Mouse (Mus musculus) spleen, postnatal 4 days (tissue): Measurements from ENCODE around the gene Rmnd5a.

ENCODE experiments used
- DNase-seq, 2 experiments: peaks; one replicate each; pipeline ENCODE4 v3.0.0; 2022; ENCODE audit warnings: low spot score in 2 of 2

Rmnd5a gene

DNA sequence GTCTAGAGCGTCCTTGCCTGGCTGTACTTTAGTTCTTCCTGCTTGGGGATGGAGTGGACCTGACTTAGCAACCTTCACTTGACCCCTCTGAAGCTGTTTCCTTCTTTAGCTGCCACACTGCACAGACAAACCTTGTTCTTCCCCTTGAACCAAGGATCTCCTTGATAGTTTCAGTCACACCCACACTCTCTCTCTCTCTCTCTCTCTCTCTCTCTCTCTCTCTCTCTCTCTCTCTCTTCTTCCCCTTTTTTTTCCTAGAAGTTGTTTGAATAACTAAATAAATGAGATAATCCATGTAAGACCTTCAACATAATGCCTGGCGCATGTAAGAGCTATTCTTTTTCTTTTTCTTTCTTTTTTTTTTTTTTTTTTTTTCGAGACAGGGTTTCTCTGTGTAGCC, 1.7 kb upstream of the Rmnd5a start:
- no peak for DNase-seq

DNA sequence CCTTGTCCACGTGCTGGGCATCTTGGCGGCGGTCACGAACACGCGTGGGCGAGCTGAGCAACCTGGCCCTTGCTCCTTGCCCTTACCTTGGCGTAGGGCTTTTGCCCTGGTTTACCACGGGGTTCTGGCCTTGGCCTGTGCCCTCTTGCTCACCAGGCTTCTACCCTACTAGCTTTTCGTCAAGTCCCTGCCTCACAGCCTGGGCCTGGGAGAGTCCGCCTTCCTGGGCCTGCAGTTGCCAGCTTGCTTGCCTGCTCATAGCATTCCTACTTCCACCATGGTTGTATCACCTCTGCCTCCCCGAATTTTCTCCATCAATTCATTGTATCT, 779 bp upstream of the Rmnd5a start:
- DNase-seq: no peak

DNA sequence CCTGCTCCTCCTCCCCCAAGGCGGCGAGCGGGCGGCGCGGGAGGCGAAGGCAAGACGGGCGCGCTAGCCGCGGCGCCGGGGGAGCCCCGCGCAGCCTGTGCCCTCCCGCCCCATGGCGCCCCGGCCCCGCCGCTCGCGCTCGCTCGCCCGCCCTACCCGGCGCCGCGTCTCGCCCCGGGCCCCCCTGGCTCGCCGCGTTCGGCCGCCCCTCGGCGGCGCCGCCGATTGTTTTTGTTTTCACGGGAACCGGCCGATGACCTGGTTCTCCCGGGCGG, 283 bp downstream of the Rmnd5a start:
- DNase-seq: no peak

DNA sequence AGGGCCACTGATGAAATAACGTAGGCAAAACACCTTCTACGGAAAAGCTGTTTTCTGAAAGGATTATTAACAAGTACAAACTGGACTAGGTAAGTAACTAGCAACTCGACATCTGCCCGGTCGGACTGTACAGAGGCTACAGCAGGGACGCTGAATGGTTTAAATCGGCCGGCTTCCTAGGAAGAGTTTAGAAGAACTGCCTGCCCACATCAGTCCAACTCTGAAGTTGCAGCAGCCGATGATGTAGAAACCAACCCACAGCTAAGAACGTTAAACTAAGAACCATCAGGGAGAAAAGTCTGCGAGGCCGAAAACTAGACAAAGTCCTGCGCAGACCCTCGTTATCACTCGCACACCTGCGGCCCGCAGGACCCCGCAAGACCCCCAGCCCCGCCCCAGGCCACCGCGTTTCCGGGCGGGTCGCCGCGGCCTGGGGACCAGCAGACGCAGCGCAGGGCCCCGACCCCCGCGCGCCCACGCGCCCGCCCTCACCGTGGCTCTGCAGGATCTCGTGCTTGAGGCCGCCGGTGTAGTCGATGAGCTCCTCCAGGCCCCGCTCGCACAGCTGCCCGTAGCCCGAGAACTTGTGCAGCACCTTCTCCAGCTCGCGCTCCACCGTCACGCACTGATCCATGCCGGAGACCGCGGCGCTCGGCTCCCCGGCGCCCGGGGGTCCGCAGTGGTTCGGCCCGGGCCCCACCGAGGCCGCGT, 776 bp downstream of the Rmnd5a start:
- DNase-seq: peak; percentile 59 to 85

DNA sequence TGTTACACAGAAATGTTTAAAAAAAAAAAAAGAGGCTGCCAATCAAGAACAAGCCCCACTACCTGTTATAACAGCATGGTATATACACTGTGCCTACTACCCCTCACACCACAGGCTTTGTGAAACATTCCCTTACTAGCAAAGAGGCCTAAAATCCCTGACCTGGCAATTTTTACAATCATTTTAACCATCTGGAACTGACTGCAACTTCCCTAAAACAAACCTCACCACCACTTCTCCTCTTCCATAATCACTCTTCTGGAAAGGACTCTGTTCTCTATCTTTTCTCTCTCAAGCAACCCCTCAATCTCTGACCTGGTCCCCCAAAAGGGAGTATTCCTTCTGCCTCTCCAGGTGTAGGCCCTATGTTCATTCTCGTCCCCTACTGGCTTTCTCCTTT, 2.4 kb downstream of the Rmnd5a start:
- DNase-seq: no peak

- DNase-seq: no peak
These were observed 12.3 kb downstream of the Rmnd5a start for GRCm38 (mm10) chr6:71427996-71428725.

- no peak for DNase-seq
These were observed 14.8 kb downstream of the Rmnd5a start for GRCm38 (mm10) chr6:71425681-71426080.

DNA sequence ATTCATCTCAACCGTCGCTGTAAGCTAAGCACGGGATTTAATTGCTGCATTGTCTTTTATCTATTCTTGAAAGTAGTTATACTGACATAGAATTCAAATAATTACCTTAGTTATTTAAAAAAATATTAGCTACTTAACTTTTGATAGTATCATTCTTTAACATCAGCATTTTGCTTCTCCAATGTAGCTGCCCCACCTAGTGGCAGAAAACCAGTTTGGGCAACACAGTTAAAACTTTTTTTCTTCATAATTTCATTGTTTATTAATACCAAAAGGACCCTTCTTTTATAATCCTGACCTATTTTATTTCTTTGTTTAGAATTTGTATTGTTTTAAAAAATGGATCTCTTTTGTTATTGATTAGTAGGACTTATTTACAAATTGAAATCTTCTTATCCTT, 17.3 kb downstream of the Rmnd5a start:
- DNase-seq: no peak

DNA sequence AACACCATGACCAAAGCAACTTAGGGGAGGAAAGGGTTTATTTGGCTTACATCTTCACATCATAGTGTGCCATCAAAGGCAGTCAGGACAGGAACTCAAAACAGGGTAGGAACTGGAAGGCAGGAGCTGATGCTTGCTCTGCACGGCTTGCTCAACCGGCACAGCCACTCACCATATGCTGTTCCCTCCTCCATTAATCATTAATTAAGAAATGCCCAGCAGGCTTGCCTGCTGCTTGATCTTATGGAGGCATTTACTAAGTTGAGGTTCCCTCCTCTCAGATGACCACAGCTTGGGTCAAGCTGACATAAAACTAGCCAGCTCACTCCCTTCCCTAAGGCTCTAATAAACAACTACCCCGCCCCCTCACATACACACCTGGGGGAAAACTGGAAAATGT, 18.3 kb downstream of the Rmnd5a start:
- DNase-seq: no peak

GRCm38 (mm10) chr6:71420848-71421247, 19.6 kb downstream of the Rmnd5a start:
- DNase-seq: no peak

- no peak for DNase-seq
These were observed 21.6 kb downstream of the Rmnd5a start for GRCm38 (mm10) chr6:71418874-71419273.

DNA sequence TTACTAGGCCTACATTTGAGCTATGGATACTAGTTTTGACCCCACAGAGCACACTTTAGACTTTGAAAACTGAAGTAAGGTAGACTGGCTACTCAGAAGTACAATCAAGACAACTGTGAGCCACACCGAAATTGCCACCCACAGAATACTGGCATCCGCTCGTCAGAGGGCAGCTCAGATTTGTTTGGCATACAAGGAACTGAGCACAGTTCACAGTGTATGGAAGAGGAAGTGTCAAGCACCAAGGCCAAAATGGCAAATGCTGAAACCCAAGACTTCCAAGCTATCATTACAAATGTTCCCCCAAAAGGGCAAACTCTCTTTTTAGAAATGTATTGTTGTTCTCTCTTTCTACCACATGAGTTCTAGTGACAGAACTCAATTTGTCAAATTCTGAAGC, 25.0 kb downstream of the Rmnd5a start:
- no peak for DNase-seq

DNA sequence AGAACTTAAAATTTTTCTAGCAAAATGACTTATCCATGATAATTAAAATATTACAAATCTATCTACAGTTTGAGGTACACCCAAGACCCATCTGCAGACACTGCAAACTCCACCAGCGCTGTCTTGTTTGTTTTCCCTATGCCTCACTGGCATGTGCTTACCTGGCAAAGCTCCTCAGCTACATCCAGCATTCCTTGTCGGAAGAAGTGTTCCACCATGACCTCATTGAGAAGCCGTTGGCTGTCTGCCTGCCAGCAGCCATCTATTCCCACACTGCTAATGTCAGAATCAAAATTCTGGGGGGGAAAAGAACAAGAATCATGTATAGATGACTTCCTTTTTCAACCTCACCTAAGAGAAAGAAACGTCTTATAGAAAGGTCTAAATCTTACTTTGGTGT, 25.8 kb downstream of the Rmnd5a start:
- no peak for DNase-seq

- DNase-seq: no peak
These were observed 41.4 kb downstream of the Rmnd5a start for GRCm38 (mm10) chr6:71398829-71399609.

DNA sequence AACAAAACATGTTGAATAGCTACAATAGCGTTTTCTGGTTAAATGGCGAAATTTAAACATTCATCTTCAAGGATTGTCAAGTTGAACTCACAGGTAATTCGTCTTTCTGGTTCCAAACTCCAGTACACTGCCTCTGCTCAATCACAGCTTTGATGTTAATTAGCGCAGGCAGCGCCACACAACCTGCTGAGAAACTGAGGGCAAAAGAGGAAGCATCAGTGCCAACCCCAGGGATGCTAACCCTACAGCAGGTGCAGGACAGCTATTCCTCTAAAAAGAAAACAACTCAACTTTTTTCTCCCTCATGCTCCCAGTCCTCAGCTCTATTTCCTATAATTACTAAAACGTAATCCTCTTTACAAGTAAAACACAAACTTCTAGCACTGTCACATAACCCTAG, 43.7 kb downstream of the Rmnd5a start:
- DNase-seq: no peak

DNA sequence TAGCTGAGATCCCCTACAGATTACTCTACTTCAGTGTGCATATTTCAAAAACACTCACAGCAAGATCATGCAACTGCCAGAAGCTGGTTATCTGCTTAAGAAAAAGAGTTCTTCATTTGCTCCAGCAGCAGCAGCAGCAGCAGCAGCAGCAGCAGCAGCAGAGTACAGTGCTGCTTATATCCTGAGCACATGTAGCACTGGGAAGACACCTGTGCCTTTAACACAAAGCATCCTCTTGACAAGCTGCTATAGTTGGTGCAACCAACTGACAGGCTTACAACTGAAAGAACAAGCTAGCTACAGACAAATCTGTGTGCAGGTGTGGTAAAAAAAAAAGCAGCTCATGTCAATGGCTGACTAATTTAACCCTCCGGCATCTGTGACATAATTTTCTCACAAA, 44.4 kb downstream of the Rmnd5a start:
- no peak for DNase-seq

GRCm38 (mm10) chr6:71390496-71390895, 49.9 kb downstream of the Rmnd5a start:
- DNase-seq: no peak

DNA sequence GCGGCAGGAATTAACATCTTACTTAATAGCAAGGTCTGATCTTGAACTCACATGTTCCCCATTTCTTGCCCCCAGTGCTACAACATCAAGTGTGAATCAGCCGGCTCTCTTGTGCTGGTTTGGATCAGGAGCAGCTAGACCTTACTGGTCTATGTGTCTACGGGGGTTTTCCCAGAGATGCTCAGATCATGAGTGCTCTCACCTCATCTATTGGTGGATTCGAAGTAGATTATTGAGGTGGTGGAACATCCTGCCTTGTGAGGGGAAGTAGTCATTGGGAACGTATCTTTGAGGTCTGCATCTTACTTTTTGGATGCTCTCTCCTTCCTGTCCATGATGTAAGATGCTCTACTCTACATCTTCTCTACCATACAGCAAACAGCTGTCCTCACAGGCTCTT, 58.8 kb downstream of the Rmnd5a start:
- DNase-seq: no peak

- DNase-seq: no peak
These were observed 63.7 kb downstream of the Rmnd5a start for GRCm38 (mm10) chr6:71376711-71377110.

- DNase-seq: no peak
These were observed 65.5 kb downstream of the Rmnd5a start for GRCm38 (mm10) chr6:71374921-71375320.

- no peak for DNase-seq
These were observed 66.1 kb downstream of the Rmnd5a start for GRCm38 (mm10) chr6:71374311-71374829.

GRCm38 (mm10) chr6:71373249-71373775, 67.1 kb downstream of the Rmnd5a start, which contains the start of gene Cd8a:
Cd8a (plus strand) TSS chr6:71373427.
- DNase-seq: no peak
